Mouse (Mus musculus) hindlimb bud, embryonic 11.5 days (tissue): ENCODE measurements around the gene Tvp23a.
A peak's percentile ranks its signal among the peaks of the same experiment; 100 is the strongest.

Source experiments
- DNase-seq: peaks from one replicate; pipeline ENCODE4 v3.0.0-alpha.2; 2012; ENCODE audit warnings: low read depth, low spot score; ENCODE audit errors: extremely low spot score

The Tvp23a gene

DNA sequence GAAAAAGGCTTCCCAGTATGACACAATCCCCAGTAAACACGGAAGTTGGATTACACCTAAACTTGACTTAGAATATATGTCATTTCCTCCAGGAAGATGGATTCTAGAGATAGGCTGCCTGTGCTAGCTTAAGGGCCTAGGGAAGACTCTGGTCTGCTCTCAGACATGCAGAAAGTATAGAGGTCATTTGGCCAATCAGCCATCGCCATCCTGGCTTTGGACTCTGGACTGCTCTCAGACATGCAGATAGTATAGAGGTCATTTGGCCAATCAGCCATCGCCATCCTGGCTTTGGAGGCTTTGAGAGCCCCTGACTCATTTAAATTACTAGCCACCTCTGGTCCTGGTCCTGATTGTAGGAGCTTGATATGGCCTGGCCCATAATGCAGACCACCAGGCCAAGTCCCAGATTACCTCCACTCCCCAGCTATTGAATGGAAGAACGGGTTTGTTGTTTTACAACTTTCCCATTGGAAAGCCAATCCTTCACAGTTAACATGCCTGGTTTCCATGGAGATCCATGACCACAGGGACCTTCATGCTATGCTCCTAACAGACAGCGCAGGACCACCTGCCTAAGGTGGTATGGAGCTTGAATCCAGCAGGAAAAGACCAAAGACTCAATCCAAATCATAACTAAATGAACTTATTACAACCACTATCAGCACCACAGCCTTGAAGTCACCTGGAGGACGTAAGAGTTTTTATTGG lies 6.9 kb upstream of the Tvp23a start:
- peak; percentile 24 for DNase-seq

DNA sequence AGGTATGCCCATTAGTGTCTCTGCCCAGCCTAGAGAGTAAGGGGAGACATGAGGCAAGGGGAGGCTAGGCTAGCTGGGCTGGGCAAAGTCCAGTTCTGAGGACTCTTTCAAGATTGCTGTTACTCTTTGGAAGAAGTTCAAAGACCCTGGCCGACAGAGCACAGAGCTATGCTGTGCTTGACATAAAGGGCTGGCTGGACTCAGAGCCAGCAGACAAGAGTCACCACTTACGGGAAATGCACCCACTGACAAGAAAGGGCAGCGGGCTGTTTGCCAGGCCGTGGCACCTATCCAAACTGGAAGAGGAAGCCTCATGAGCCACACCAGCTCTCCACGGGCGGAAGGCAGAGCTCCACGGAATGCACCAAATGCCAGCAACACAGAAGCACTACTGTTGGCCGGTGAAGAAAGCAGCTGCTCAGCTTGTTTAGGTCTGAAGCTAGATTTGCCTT lies 5.3 kb upstream of the Tvp23a start:
- no peak for DNase-seq

DNA sequence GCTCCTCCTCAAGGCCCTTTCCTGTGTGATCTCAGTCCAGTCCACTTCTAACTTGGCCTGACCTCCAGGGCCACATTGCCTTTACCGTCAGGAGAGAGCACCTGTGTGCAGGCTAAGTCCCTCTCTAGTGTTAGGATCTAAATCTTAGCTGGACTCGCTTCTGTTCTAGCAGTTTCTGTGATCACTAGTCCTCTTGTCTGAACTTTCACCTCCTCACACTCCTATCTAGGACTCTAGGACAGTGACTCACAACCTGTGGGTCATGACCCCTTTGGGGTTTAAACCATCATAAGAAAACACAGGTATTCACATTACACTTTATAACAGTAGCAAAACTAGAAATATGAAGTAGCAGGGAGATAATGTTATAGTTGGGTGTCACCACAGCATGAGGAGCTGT lies 4.7 kb upstream of the Tvp23a start:
- no peak for DNase-seq

DNA sequence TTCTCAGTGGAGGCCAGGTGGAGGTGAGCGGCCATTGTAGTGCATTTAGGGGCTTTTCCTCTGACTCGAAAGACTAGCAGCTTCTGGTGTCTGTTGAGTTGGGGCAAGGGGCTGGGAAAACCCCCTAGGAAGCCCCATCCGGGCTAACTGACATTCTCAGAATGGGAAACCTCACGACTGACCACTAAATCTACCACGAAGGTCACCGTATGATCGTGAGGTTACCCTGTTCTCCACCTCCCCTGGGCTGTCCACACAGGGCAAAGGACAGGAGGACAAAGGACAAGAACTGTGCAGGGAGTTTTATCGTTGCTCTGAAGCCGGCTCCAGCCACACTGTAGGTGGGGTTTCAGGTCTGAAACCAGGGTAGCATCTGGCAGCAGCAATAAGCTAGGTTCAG lies 1.8 kb upstream of the Tvp23a start:
- no peak for DNase-seq

DNA sequence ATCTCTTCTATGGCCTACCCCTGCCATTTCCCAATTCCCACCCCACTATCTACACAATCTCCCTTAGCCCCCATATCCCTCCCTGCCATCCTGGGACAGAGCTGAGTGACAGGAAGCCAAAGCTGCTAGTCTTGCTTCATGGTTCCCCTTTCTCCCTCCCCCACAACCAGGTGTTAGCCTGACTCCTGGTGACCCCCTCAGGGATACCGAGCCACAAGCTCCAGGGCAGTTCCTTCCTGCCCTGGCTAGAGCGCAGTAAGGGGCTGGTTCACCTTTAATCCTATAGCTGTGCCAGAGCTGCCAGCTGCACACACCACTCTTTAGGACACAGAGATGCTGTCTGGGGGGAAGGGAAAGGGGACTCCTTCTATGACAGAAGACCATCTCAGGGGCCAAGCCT lies 619 bp upstream of the Tvp23a start:
- DNase-seq = no peak

DNA sequence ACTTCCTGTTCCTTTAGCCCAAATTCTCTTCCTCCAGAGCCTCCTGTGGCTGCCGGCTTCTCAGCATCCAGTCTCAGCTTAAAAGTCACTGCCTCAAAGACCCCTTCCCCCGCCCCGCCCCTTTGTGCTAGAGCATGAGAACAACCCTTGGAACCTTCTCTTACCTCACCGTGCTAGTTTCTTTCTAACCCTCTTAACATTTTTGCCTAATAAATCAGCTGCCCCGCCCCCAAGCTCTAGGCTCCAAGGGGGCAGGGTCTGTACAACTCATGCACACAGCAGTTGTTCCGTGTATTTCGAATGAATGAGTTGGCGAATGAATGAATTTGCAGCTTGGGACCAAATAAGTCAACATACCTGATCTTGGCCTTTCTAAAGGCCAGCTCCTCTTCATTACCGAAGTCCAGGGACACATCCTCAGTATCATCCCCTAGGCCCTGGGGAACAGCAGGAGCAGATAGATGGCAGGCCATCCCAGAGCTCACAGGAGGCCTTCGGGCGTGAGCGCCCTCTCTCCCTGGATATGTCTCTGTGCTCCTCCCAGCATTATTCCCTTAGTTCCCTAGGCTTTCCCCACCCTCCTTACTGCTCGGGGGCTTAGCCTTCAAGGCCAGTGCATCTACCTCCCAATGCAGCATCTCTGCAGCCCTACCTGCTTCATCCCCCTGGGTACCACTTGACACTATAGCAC lies 444 bp downstream of the Tvp23a start:
- DNase-seq = no peak

DNA sequence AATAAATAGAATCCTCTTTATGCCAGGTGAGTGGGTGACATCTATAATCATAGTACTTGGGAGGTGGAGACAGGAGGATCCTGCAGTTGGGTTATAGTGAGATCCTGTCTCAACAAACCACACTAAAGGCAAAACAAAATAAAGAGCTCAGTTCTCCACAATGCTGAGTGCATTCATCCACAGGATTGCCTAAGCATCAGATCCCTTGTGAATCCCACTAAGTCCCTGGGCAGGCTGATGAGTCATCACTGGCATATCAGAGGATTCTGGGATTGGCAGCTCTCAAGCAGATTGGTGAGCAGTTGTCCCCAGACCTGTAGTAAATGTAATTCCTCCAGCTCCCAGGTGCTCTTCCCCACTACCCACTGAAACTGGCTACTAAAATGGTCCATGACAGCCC lies 3.4 kb downstream of the Tvp23a start:
- DNase-seq = no peak

DNA sequence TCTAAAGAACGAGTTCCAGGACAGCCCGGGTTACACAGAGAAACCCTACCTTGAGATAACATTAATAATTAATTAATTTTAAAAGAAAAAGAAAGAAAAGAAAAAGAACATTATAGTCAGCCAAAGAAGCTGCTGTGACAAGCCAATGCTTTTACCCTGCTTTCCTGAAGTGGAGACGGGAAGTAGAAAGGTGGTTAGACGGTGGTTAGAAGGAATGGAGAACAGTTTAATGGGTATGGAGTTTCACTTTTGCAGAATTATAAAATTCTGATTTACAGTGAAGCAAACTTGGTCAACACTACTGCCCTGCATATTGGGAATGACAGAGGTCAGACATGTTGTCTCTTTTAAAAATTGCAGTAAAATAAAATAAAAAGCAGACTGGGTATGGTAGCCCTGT lies 5.4 kb downstream of the Tvp23a start:
- no peak for DNase-seq

DNA sequence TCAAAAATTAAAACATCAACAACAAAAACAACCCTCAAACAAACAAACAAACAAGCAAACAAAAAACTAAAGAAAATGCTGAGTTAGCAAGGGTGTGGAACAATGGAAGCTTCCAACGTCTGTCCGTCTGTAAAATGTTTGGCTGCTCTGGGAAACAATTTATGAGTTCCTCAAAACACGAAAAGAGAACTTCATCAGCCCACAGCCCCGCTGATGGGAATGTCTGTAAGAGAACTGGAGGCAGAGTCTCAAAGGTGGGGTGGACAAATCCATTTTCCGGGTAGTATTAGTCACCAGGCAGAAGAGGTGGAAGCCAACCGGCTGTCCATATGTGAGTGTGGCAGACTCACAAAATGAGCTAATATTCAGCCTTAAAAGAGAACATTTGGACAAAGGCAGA lies 5.8 kb downstream of the Tvp23a start:
- DNase-seq = no peak

DNA sequence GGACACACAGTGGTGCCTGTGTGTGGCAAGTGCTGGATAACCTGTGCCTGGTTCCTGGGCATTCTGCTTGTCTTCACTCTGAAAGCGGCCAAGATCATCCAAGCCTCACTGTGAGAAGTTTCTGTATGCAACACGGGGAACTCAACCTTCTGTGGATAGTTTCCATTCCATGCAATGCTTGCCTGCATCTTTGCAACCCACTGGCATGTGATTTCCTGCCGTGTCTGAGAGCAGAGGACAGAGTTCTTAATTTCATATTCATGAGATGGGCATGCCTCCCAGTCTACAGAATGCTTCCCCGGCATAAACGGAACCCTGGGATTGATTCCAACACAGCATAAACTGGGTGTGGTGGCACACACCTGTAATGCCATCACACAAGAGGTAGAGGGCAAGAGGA lies 9.1 kb downstream of the Tvp23a start:
- no peak for DNase-seq

DNA sequence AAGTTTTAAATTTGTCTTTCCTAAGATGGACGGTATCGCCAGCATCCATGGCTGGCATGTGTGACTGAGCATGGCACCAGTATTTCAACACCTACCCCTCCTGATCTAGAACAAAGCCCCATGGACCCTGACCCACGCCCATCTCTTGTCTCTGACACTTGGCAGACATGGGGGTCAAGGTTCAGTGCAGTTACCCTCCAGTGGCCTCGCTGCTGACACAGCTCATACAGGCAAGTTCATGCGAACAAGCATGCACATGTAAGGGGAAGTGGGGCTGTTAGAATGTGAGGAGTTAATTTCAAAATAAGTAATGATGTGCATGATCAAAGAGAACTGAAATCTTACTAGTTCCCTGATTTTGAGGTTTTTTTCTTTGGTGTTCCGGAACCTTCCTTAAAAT lies 11.0 kb downstream of the Tvp23a start:
- DNase-seq = no peak

DNA sequence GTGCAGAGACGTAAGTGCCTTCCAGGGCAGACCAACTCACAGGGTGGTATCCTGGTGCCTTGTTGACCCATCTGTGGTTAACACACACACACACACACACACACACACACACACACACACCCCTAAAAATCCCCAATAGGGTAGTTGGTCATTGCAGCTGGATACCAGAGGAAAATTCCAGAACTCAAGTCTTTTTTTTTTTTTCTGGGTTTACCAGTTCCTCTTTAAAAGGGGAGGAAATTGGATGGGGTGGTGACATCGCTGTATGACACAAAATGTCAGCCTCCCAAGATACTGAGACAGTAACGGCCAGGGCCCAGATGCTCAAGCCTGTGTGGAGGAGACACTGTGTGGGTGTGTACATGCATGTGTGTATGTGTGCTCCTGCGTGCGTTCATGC lies 13.8 kb downstream of the Tvp23a start:
- no peak for DNase-seq

DNA sequence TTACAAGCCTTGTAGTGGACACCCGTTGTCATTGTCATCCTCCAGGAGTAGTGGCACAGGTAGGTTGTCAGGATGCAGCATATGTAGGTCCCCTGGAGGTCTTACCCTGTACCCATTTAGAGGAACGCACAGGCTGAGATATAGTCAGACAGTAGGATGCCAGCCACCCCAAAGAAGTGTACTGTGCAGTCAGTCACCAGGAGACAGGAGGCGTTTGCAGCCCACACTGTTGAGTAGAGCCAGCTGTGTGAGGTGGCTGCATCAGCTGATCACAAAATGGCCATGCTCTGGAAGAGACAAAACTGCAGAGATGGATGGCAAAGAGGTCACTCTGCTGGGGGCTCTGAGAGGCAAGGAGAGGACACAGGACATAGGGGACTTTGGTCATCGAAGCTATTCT lies 14.8 kb downstream of the Tvp23a start:
- DNase-seq = no peak

DNA sequence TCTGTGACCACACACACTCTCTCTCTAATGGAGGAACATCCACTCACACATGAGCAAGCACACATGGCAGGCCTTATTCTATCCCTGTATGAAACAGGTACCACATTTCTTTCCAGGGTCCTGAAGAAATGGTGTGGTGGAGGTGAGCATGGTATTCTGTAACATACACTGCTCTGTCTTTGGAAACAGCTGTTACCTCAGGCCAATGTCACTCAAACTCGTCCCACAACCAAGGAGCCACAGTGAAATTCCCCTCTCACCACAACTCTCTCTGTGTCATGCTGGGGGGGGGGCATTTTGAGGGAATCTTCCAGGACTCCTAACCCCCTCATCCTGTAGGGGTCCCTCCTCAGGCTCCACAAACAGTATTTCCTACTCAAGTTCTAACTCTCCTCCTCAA lies 15.3 kb downstream of the Tvp23a start:
- DNase-seq = no peak

DNA sequence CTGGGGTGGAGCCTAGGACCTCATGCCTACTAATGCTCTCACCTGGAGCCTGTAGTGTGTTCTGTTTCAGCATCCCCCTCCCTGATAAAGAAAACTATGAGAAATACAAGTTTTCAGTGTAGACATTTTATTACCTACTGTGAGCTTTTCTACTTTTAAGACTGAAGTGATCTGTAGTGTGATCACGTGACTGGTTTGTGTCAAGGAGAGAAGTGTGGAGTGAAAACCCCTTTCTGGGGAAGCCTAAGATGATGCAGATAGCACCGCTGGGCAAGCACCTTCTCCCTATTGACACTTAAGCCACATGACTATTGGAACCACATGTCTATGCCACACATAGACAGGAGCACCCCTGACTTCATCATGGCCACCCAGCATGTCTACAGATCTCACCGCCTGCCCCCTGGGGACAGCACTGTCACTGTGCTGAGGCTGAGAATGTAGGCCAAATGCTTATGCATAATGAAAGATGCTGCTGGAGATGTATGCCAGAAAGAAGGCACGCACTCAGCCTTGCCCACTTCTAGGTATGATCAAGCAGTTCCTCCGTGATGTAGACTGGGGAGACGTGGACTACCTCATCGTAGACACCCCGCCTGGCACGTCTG lies 26.6 kb downstream of the Tvp23a start:
- DNase-seq = no peak

DNA sequence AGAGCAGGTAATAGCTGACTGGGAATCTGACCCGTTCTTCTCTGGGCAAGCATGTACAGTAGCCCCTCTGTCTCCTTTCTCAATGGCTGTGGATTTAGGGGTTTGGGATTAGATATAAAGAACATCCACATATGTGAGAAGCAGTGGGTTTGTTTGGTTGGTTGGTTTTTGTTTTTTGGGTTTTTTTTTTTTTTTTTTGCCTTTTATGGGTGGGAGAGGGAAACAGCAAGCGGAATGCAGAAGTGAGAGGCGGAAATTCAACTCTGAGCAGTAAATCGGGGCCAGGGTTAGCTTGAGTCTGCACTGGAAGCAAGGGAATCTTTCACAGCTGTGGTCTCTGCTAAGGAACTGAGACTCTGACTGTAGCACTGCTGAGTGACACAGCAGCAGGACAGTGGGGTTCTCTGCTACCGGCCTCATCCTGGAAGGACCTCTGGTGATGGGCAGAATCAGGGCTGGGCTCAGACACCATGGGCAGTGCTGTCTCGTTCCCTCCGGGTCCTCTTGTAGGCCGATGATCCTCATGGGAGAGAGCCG lies 29.4 kb downstream of the Tvp23a start:
- no peak for DNase-seq

DNA sequence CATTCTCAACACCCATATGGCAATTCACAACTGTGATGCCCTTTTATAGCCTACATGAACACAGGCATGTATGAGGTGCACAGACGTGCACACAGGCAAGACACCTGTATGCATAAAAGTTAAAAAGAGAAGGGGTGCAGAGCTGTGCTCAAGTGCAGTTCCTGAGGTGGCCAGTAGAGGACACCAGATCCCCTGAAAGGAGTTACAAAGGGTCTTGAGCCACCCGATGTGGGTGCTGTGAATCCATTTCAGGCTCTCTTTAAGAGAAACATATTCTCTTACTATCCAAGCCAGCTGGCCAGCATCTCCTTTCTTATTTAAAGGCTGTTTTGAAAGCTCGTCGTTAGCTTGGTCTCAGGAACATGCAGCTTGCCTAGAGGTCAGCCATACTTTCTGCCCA lies 30.3 kb downstream of the Tvp23a start:
- DNase-seq = no peak

DNA sequence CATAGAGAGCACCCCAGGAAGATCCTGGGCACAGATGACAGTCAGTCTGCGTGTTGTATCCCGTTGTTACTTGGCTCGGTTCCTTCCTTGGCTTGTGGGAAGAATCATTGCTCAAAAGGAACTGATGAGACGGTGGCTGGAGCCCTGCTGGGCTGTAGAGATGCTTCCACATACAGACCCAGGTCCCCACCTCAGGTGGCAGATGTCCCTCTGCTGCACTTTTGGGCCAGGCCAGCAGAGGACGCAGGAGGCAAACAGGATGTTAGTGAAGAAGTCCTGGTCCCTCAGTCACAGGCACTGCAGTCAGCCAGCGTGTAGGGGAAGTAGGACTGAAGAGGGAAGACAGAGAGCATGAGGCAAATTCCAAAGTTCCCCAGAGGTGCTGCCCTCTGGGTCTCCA lies 31.2 kb downstream of the Tvp23a start:
- no peak for DNase-seq

DNA sequence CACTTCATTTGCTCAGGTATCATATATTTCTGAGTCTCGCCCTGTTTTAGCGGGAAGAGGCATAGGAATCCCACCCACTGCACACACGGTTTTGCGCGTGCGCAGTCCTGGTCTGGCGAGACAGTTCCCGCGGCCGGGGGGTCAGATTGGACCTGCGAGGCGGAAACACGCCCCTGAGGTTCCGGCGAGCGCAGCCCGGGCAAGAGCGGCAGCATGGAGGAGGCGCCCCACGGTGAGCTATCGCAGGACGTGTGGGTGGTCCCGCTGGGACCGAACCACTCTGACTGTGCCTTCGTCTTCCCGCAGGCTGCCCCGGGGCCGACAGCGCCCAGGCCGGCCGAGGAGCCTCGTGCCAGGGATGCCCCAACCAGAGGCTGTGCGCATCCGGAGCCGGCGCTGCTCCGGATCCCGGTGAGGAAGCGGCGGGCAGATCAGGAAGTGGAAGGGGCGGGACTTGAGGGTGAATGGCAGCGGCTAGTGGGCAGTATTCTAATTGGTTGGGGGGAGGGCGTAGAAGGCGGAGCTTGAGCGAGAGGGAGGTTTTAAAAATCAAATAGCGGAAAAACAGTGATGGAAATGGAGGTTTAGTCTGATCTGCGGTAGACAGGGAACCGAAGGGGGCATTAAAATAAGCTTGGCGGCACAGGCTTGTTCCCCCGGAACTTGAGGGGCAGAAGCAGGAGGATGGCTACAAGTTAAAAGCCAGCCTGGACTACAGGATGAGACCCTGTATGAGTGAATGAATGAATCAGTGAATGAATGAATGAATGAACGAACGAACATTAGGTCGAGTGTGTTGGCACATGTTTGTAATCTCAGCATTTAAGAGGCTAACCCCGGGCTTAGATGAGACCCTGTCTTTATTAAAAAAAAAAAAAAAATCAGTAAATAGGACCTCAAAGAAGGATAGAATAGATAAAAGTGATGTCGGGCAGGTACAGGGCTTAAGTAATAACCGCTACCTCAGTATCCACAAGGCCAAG lies 35.1 kb downstream of the Tvp23a start, which contains the start of gene Nubp1:
Nubp1 (plus strand) TSS at position 185 of the 983 bp plus-strand sequence.
- peak; percentile 73 for DNase-seq

DNA sequence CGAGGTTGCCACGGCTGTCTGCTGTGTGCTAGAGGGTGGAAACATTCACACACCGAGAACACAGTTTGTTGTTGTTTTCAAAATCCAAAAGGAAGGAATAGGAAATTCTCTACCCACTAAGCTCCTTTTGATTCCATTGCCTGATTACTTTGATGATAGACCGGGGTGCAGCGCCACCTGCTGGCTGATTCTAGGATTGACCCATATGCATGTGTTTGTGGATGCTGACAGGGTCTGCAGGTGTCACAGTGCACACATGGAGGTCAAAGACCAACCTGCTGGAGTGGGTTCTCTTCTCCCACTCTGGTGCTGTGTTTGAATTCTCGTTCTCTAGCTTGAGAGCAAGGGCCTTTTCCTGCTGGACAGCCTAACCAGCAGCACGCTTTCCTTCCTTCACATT lies 48.0 kb downstream of the Tvp23a start:
- peak; percentile 54 for DNase-seq

DNA sequence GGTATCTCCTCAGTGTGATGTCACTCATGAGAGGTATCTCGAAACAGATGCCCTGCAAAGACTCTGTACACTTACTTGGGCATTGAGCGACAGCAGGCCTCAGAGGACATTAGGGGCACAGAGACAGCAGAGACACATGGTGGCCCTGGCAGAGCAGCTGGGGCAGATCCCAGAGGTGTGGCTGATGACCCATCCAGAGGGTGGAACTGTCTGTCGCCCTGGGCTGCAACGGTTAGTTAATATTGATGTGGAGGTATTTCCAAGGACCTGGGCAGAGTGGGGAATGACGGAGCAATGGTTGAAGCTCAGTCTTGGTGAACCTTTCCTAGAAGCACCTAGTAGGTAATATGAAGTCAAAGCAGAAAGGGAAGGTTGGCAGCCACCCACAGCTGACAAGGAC lies 48.4 kb downstream of the Tvp23a start:
- DNase-seq = no peak
